Mouse (Mus musculus) gastrocnemius, postnatal 25 days (tissue): Measurements from ENCODE around the gene Ppp2r3a. TPM values are rescaled to one million over a fixed set of nuclear protein-coding genes. Genes with fewer than 3 reads are reported as not detected.

ENCODE experiments used
- DNase-seq: peaks from one replicate; pipeline ENCODE4 v3.0.0; 2022
- long read RNA-seq, 2 experiments: library from polyadenylated mRNA; stranded (forward); transcript quantifications; one replicate each; pipeline ENCODE4 v2.0.0; 2021
- total RNA-seq, 2 experiments: library from RNA; stranded (reverse); gene quantifications; 1 replicate in 1 of 2; 2 replicates in 1 of 2; pipeline ENCODE4 v1.2.3; 2021

The Ppp2r3a gene
- total RNA-seq = 100 to 1,000 TPM; 152 to 193 TPM
- long read RNA-seq, experiment 1, full-length matches to known transcripts = 13 of 52 reads
- long read RNA-seq, experiment 1, partial matches to known transcripts = 9 of 52 reads
- long read RNA-seq, experiment 1, other reads (novel, unspliced or antisense) = 30 of 52 reads
- long read RNA-seq, experiment 2, full-length matches to known transcripts = 22 of 65 reads
- long read RNA-seq, experiment 2, partial matches to known transcripts = 12 of 65 reads
- long read RNA-seq, experiment 2, other reads (novel, unspliced or antisense) = 31 of 65 reads

- DNase-seq = peak; percentile 98
These were observed at the start of gene Ppp2r3a for GRCm38 (mm10) chr9:101251644-101252337. Ppp2r3a (minus strand) TSS chr9:101251795.

DNA sequence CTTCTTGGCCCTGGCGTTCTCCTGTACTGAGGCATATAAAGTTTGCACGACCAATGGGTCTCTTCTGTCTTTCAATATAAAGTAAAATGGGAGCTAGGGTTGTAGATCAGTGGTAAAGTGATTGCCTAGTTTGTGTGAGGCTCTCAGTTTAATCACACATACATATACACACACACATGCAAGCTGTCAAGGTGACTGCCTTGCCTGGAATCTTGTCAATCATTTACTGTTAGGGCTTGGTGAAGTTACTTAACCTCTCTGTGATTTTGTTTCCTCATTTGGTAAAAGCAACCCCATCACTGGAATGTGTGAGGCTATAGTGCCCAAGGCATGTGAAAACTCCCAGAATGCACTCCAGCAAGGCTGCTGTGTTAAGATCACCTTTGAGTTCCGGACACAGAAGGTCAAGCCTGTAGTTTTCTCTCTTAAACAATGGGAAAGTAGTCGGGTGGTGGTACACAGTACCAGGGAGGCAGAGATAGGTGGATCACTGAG lies 48.9 kb upstream of the Ppp2r3a start:
- DNase-seq = no peak

DNA sequence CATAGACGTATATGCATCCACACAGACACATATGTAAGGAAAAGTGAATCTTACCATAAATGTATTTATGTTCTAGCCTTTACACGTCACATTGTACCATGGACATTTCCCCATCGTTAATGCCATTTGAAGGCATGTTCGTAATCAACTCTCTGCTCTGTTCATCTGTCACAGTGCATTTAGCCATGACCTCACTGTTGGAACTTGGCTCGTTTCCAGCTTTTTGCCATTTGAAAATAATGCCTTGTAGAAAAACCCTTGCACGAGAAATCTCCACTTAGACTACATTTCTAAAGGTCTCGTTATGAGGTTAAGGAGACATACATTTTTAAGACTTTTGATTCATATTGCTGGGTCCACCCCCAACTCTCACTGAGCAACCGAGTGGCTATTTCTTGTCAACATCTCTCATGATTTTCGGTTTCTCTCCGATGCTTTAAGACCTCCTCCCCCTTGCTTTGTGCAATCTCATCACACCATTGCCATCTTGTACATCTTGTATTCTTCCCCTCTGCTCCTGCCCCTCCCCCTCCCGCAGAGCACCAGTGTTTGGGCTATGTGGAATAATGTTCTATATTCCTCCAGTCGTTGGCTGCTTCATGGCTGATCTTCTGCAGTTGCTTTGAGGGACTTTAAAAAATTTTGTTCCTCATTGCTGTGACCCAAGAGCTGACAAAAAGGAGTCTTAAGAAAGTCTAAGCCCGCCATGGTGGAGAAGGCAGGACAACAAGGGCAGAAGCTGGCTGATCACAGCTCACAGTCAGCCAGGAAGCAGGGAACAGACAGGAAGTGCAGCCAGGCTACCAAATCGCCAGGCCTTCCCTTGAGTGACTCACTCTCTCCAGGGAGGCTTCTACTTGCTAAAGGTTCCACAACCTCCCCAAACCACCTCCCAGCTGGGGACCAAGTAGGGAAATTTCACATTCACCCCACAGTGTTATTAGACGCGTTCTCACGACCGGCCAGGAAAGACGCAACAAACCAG lies 40.4 kb upstream of the Ppp2r3a start:
- no peak for DNase-seq

DNA sequence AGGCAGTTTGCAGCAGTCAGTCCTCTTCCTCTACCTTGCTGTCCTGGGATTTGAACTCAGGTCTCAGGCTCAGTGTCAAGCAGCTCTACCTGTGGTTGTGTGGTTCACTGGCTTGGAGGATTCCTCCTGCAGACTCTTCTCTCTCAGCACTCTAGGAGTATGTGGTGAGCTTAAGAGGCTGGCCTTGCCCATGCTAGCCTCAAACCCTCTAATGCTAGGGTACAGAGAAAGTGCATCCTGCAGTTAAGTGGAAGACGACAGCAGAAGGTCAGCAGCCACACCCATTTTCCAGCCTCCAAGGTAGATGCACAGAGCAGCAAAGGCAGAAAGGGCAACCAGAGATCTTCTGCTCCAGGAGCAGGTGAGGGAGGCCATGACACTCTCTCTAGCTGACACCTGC lies 39.3 kb upstream of the Ppp2r3a start:
- no peak for DNase-seq

- DNase-seq = no peak
These were observed 38.2 kb upstream of the Ppp2r3a start for GRCm38 (mm10) chr9:101289750-101290149.

GRCm38 (mm10) chr9:101288901-101289647 lies 37.5 kb upstream of the Ppp2r3a start:
- DNase-seq = no peak

GRCm38 (mm10) chr9:101286766-101287165 lies 35.2 kb upstream of the Ppp2r3a start:
- no peak for DNase-seq

DNA sequence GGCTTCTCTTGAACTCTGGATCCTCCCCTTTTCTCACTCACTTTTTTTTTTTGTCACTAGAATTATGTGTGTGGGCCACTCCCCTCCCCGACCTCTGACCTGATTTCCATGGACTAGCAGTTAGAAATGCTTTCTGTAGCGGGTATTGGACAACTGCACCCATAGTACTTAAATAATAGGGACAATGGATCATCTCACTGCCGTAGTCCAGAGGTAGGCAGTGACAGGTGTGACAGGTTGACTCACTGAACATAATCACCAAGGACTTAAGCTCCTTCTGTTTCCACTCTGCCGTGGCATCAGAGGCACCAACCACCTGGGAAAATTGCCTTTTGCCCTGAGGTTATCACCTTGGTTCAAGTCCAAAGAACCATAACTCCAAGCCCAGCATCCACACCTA lies 32.5 kb upstream of the Ppp2r3a start:
- DNase-seq = no peak

GRCm38 (mm10) chr9:101282651-101283050 lies 31.1 kb upstream of the Ppp2r3a start:
- no peak for DNase-seq

- DNase-seq = no peak
These were observed 30.3 kb upstream of the Ppp2r3a start for GRCm38 (mm10) chr9:101281906-101282305.

DNA sequence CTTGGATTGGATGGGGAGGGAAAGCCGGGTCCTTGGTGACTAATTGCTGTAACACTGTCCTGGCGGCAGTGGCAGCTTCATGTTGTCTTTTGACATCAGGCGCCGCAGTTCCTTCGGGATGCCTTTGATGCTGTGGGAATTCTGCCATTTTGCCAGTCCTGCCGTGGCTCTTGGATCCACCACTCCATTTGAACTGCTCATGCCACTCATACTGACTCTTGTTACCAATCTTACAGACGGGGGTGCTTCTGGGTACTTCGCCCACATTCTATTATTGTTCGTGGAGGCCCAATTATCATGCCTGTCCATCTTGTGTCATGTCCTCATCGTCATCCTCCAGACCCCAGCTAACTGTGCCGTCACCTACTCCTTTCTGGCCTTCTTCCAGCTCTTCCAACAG lies 29.7 kb upstream of the Ppp2r3a start:
- no peak for DNase-seq

DNA sequence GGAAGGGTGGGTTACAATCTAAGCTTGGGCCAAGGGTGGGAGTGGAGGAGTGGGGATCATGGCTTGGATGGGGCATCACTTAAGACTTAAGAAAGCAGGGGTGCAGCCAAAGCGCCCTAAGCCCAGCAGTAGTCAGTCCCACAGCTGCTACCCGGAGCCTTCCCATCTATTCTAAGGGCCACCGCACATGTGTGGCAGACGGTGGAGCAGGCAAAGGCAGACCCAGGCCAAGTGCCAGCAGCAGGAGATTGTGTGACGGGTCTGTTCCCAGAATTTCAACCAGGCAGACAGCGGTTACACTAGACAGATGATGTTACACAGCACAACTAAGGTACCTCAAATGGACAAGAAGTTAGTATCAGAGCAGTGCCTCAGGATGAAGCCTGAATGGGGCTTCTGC lies 29.3 kb upstream of the Ppp2r3a start:
- no peak for DNase-seq

- no peak for DNase-seq
These were observed 28.6 kb upstream of the Ppp2r3a start for GRCm38 (mm10) chr9:101280211-101280610.

DNA sequence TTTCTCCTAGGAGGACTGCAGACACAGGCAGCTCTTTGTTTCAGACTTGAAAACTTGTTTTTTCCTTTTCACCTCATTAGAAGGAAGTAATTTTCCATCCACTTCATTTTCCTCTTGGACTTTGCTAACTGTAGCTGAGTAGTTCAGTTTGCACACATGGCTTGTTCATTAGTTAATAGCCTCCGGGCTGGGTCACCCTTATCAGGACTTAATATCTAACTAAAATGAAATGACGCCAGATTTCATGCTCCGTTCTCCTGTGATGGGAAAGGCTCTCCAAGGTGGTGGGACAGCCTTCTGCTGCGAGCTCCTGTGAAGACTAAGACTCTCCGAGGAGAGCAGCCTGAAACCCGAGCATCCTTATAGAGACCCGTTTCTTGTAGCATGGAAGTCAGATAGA lies 21.1 kb upstream of the Ppp2r3a start:
- no peak for DNase-seq

GRCm38 (mm10) chr9:101270020-101270419 lies 18.4 kb upstream of the Ppp2r3a start:
- no peak for DNase-seq

DNA sequence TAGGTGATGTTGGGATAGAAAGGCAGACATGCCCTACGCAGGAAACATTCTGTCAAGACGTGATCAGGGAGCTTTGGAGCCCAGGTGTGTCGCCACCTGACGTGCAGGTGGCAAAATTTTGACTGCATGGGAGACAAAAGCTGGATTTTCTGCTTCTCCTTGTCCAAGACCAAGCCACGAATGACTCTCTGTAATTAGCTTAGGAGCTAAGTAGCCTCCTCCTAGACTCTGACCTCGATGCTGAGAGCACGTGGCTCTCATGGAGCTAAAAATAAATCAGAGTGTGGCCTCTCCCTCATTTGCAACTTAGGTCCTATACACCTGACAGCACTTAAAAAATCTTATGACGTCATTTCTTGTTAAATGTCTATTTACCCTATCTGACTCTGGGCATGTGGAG lies 14.4 kb upstream of the Ppp2r3a start:
- DNase-seq = no peak

GRCm38 (mm10) chr9:101265546-101265945 lies 14.0 kb upstream of the Ppp2r3a start:
- DNase-seq = no peak

DNA sequence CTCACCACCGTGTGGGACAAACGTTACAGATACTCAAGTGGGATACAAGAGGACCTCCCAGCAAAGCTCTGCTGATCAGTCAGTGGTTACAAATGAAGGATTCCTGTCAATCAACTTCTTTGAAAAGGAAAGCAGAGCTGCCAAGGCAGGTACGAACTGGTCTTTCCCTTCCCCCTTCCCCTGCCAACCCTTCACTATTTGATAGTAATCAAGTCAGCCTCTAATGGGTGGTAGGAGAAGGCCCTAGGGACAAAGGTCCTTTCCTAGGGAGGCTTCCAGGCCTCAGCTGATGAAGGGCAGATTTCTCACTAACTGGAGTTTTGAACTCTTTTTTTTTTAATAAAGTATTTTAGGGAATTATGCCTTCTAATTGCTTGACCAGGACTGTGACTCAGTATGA lies 11.2 kb upstream of the Ppp2r3a start:
- DNase-seq = no peak

GRCm38 (mm10) chr9:101261989-101262571 lies 10.5 kb upstream of the Ppp2r3a start:
- DNase-seq = peak; percentile 85

- DNase-seq = no peak
These were observed 9.8 kb upstream of the Ppp2r3a start for GRCm38 (mm10) chr9:101261443-101261842.

- no peak for DNase-seq
These were observed 1.5 kb upstream of the Ppp2r3a start for GRCm38 (mm10) chr9:101253136-101253535.
